Comparison of ENCODE assay signal across 13 mouse cellular contexts in genomic region chr13:109752236-109752863, GRCm38 (mm10).
DNase-seq lines count a peak whose midpoint lies in the region; ATAC-seq and TF ChIP-seq lines count a peak whose summit lies in the region.
"Had no signal": no experiment of that assay in that cellular context is flagged by ENCODE, and none has a peak within 500 bp of the region (broad histone marks: within the 10 kb centered on the region; RNA-seq: fewer than 3 reads in every experiment).

No protein-coding gene starts in this region.

- H3K27ac ChIP-seq in gastrocnemius, adult 2 months, result peak overlapping the region; percentile 85
- H3K27ac ChIP-seq in forebrain, postnatal 0 days (ENCODE audit: low read depth, low read length), result no peak overlapping the region
- no peak overlapping the region for H3K27ac ChIP-seq in intestine, embryonic 16.5 days (ENCODE audit: low read length)
- H3K27ac ChIP-seq: liver, embryonic 14.5 days had no signal

- H3K9ac ChIP-seq in forebrain, postnatal 0 days, result no peak overlapping the region
- H3K9ac ChIP-seq in intestine, embryonic 16.5 days (ENCODE audit: low read depth, low read length), result no peak overlapping the region
- H3K9ac ChIP-seq: liver, embryonic 14.5 days had no signal

- H3K36me3 ChIP-seq in forebrain, postnatal 0 days (ENCODE audit: insufficient read depth), result no peaks in the 10 kb centered on the region
- no peaks in the 10 kb centered on the region for H3K36me3 ChIP-seq in intestine, embryonic 16.5 days (ENCODE audit: control insufficient read depth, insufficient read depth, low read length)

- TF ChIP-seq CTCF in gastrocnemius, adult 2 months (IDR thresholded peaks at IDR 0.05), result no peak
- TF ChIP-seq CTCF in forebrain, postnatal 0 days (IDR thresholded peaks at IDR 0.05; ENCODE audit: low read depth), result no peak

- WGBS in forebrain, postnatal 0 days, result 27% methylated on average over 8 of the region's 8 CpGs
- 27% methylated on average over 8 of the region's 8 CpGs for WGBS in intestine, embryonic 16.5 days

- no peak overlapping the region for H3K4me3 ChIP-seq in gastrocnemius, adult 2 months
- no peak overlapping the region for H3K4me3 ChIP-seq in forebrain, postnatal 0 days (ENCODE audit: low read depth, low read length)
- H3K4me3 ChIP-seq in intestine, embryonic 16.5 days (ENCODE audit: low read length), result no peak overlapping the region

- peak; percentile 73 for DNase-seq in gastrocnemius, adult 2 months
- no peak for DNase-seq in gastrocnemius, postnatal 4 days (ENCODE audit: low spot score in 2 of 2)
- DNase-seq in adrenal gland, postnatal 10 days, result peak; percentile 12
- DNase-seq in forebrain, postnatal 0 days, result peak; percentile 28
- peak; percentile 14 to 37 for DNase-seq in kidney, postnatal 4 days
- no peak for DNase-seq in spleen, postnatal 36 days (ENCODE audit: low spot score in 2 of 2)
- DNase-seq: cerebellum, postnatal 36 days; heart, postnatal 14 days; retina, postnatal 1 day; thymus, adult 18-20 months had no signal

- peak; percentile 70 for ATAC-seq in forebrain, postnatal 0 days
- no peak for ATAC-seq in intestine, embryonic 16.5 days
- ATAC-seq: activated CD4-positive, CD25-positive, alpha-beta regulatory T cell, adult 4 months had no signal

- H3K4me1 ChIP-seq in forebrain, postnatal 0 days (ENCODE audit: insufficient read depth), result no peaks in the 10 kb centered on the region
- no peaks in the 10 kb centered on the region for H3K4me1 ChIP-seq in intestine, embryonic 16.5 days (ENCODE audit: control insufficient read depth, insufficient read depth, low read length)

- no peaks in the 10 kb centered on the region for H3K9me3 ChIP-seq in forebrain, postnatal 0 days (ENCODE audit: low read length)
- no peaks in the 10 kb centered on the region for H3K9me3 ChIP-seq in intestine, embryonic 16.5 days (ENCODE audit: control insufficient read depth, low read length)

- H3K27me3 ChIP-seq in forebrain, postnatal 0 days (ENCODE audit: insufficient read depth, low read length), result no peaks in the 10 kb centered on the region
- H3K27me3 ChIP-seq in intestine, embryonic 16.5 days (replicated peaks; ENCODE audit: control insufficient read depth, insufficient read depth, low read length), result no peaks in the 10 kb centered on the region

- intact Hi-C loops in gastrocnemius, adult 2 months (cut with DNase I), result loop anchor here (5.0 to 10.0 kb wide), 2 partner anchors 135 to 308 kb away; no protein-coding TSS in a partner anchor

- no peak overlapping the region for H3K4me2 ChIP-seq in forebrain, postnatal 0 days (ENCODE audit: low read depth)
- H3K4me2 ChIP-seq in intestine, embryonic 16.5 days (ENCODE audit: low read depth, low read length), result no peak overlapping the region

Comparison
In these comparisons a context has a peak if more than half of its experiments do, and no peak if none do; other contexts are left out.
1. DNase-seq: peak in gastrocnemius, adult 2 months (single experiment), adrenal gland, postnatal 10 days (single experiment), forebrain, postnatal 0 days (single experiment) and kidney, postnatal 4 days (2 of 2); none in gastrocnemius, postnatal 4 days (0 of 2) and spleen, postnatal 36 days (0 of 2).